Mouse (Mus musculus) CH12.LX (cell line): ENCODE results near the gene Dlk1.
"Not testable (repeated sequence)": the region's sequence is repeated elsewhere in the genome, so short reads cannot be mapped to it uniquely, and the experiment has no call there.

Experiments used
- CTCF ChIP-seq, 2 experiments: IDR thresholded peaks in 1 of 2; conservative IDR thresholded peaks in 1 of 2; 2 replicates each; pipeline ENCODE4 v1.5.1; 2011 to 2012; ENCODE audit warnings: low read depth in 2 of 2, low read length in 2 of 2, improper control_type of control experiment in 1 of 2, inconsistent platforms in 1 of 2, mild to moderate bottlenecking in 1 of 2, moderate library complexity in 1 of 2
- E2F4 ChIP-seq: IDR thresholded peaks from 2 replicates; pipeline ENCODE4 v1.6.1; 2011; ENCODE audit warnings: low read depth, low read length, improper control_type of control experiment; ENCODE audit not compliant: insufficient replicate concordance
- EP300 ChIP-seq: IDR thresholded peaks from 2 replicates; pipeline ENCODE4 v1.6.1; 2011; ENCODE audit warnings: low read length, improper control_type of control experiment
- PAX5 ChIP-seq: IDR thresholded peaks from 2 replicates; pipeline ENCODE4 v1.6.1; 2012; ENCODE audit warnings: low read length, inconsistent platforms, mixed read lengths
- POLR2A ChIP-seq: IDR thresholded peaks from 2 replicates; pipeline ENCODE4 v1.6.1; 2011; ENCODE audit warnings: low read depth, mild to moderate bottlenecking, improper control_type of control experiment, low read length
- POLR2AphosphoS2 ChIP-seq: IDR thresholded peaks from 2 replicates; pipeline ENCODE4 v1.6.1; 2011; ENCODE audit warnings: low read depth, low read length, improper control_type of control experiment

DNA sequence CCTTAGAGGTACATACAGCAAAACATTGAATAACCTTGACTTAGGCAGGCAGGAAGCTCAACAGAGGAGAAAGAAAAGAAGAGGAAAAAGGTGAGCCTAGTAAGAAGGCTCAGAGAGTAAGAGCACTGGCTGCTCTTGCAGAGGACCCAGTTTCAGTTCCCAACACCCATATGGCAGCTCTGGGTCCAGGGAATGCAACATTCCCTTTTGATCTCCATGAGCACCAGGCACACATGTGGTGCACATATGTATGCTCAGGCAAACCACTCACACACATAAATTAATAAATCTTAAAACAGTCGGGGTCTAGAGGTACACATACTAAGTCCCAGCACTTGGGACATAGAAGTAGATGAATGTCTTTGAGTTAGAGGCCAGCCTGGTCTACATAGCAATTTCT lies 33.9 kb downstream of the Dlk1 start:
- TF ChIP-seq CTCF (conservative IDR thresholded peaks at IDR 0.05 in 1 of 2, IDR thresholded peaks at IDR 0.05 in 1 of 2; ENCODE audit: low read depth in 2 of 2, low read length in 2 of 2); POLR2AphosphoS2; E2F4; EP300; POLR2A; PAX5: not testable (repeated sequence)
